Comparison of ENCODE assay signal across 9 mouse cellular contexts in genomic region chr17:64873651-64874072, GRCm38 (mm10). TPM values are rescaled to one million over a fixed set of nuclear protein-coding genes. Genes with fewer than 3 reads are reported as not detected.
A peak's percentile ranks its signal among the peaks of the same experiment; 100 is the strongest.
DNase-seq lines count a peak whose midpoint lies in the region; ATAC-seq and TF ChIP-seq lines count a peak whose summit lies in the region.
"Had no signal": no experiment of that assay in that cellular context is flagged by ENCODE, and none has a peak within 500 bp of the region (broad histone marks: within the 10 kb centered on the region; RNA-seq: fewer than 3 reads in every experiment).

No protein-coding gene starts in this region.

- H3K27ac ChIP-seq in MEL (ENCODE audit: control insufficient read depth, low read depth, low read length): no peak overlapping the region
- no peak overlapping the region for H3K27ac ChIP-seq in bone marrow, adult 2 months (ENCODE audit: control insufficient read depth, insufficient read depth, low read depth, low read length, poor library complexity)
- no peak overlapping the region for H3K27ac ChIP-seq in hindbrain, postnatal 0 days

- peak; percentile 92 for TF ChIP-seq RAD21 in MEL (IDR thresholded peaks at IDR 0.05; ENCODE audit: low read depth, low read length)

- WGBS in bone marrow, adult 2 months: 36% methylated on average over 4 of the region's 4 CpGs
- WGBS in hindbrain, postnatal 0 days: 15% methylated on average over 4 of the region's 4 CpGs

- ATAC-seq in hindbrain, postnatal 0 days: peak; percentile 53; the same call in 1 of the 2 replicates
- ATAC-seq in megakaryocyte progenitor cell, adult 5-6 weeks (replicated peaks; ENCODE audit: poor library complexity): peak; percentile 94

- TF ChIP-seq CTCF in MEL (IDR thresholded peaks at IDR 0.05 in 2 of 3, conservative IDR thresholded peaks at IDR 0.05 in 1 of 3; ENCODE audit: control insufficient read depth in 1 of 3, insufficient read depth in 1 of 3, low read depth in 2 of 3, low read length in 3 of 3, poor library complexity in 1 of 3, severe bottlenecking in 1 of 3): peak; percentile 66 to 98 (median 85)
- 0 out of 2 replicates have a peak, but pooled peaks have one; percentile 16 for TF ChIP-seq CTCF in bone marrow, adult 2 months (IDR thresholded peaks at IDR 0.05; ENCODE audit: control insufficient read depth, insufficient read depth, low read length)
- peak; percentile 84 for TF ChIP-seq CTCF in hindbrain, postnatal 0 days (IDR thresholded peaks at IDR 0.05; ENCODE audit: low read depth)

- no peak for TF ChIP-seq POLR2A in MEL (IDR thresholded peaks at IDR 0.05; ENCODE audit: control insufficient read depth in 1 of 2, insufficient read depth in 1 of 2, low read depth in 1 of 2, low read length in 2 of 2, poor library complexity in 1 of 2)
- TF ChIP-seq POLR2A in bone marrow, adult 2 months (IDR thresholded peaks at IDR 0.05; ENCODE audit: borderline replicate concordance, control insufficient read depth, low read depth, low read length): no peak

- H3K79me2 ChIP-seq in MEL (ENCODE audit: control insufficient read depth, insufficient read depth, low read length, poor library complexity): no peaks in the 10 kb centered on the region

- no peak overlapping the region for H3K4me2 ChIP-seq in hindbrain, postnatal 0 days (ENCODE audit: low read depth, low read length)

- DNase-seq in layer of hippocampus, postnatal 10 days (ENCODE audit: low spot score in 2 of 2): peak; percentile 25 to 27
- DNase-seq in layer of hippocampus, adult 9-11 months: no peak
- DNase-seq in MEL (ENCODE audit: low read depth, low spot score): peak; percentile 68
- peak; percentile 67 for DNase-seq in hindbrain, postnatal 0 days (ENCODE audit: low spot score)
- DNase-seq in thymus, postnatal 25 days: peak; percentile 38
- no peak for DNase-seq in cerebellum, adult 9-10 months

- TF ChIP-seq EP300 in MEL (IDR thresholded peaks at IDR 0.05; ENCODE audit: low read depth in 1 of 2, low read length in 2 of 2): no peak

- no peaks in the 10 kb centered on the region for H3K9me3 ChIP-seq in MEL (replicated peaks; ENCODE audit: insufficient read depth, low read length)
- no peaks in the 10 kb centered on the region for H3K9me3 ChIP-seq in hindbrain, postnatal 0 days (ENCODE audit: low read length)

- no peaks in the 10 kb centered on the region for H3K4me1 ChIP-seq in MEL (ENCODE audit: control insufficient read depth in 1 of 2, insufficient read depth in 2 of 2, low read length in 2 of 2)
- H3K4me1 ChIP-seq in bone marrow, adult 2 months (ENCODE audit: control insufficient read depth, insufficient read depth, low read length): no peaks in the 10 kb centered on the region; the same call in 1 of the 2 replicates
- H3K4me1 ChIP-seq in hindbrain, postnatal 0 days (ENCODE audit: insufficient read depth, low read length): no peaks in the 10 kb centered on the region

- H3K9ac ChIP-seq in MEL (ENCODE audit: control insufficient read depth, low read depth, low read length, poor library complexity, severe bottlenecking): no peak overlapping the region
- H3K9ac ChIP-seq in hindbrain, postnatal 0 days (replicated peaks; ENCODE audit: low read length): no peak overlapping the region

- no peaks in the 10 kb centered on the region for H3K27me3 ChIP-seq in MEL (ENCODE audit: control insufficient read depth in 1 of 2, insufficient read depth in 2 of 2, low read length in 2 of 2)
- H3K27me3 ChIP-seq in hindbrain, postnatal 0 days (ENCODE audit: insufficient read depth, low read length): no peaks in the 10 kb centered on the region

- H3K36me3 ChIP-seq in MEL (ENCODE audit: control insufficient read depth in 1 of 2, insufficient read depth in 2 of 2, low read length in 2 of 2): no peaks in the 10 kb centered on the region
- H3K36me3 ChIP-seq in hindbrain, postnatal 0 days (ENCODE audit: insufficient read depth, low read length): no peaks in the 10 kb centered on the region

- no peak overlapping the region for H3K4me3 ChIP-seq in MEL (ENCODE audit: control insufficient read depth in 1 of 2, insufficient read depth in 1 of 2, low read depth in 2 of 2, low read length in 2 of 2)
- no peak overlapping the region for H3K4me3 ChIP-seq in bone marrow, adult 2 months (replicated peaks; ENCODE audit: control insufficient read depth, low read depth, low read length)
- no peak overlapping the region for H3K4me3 ChIP-seq in hindbrain, postnatal 0 days (ENCODE audit: low read length)

TF ChIP-seq in MEL, 35 proteins besides CTCF, POLR2A, EP300 and RAD21:
- TF ChIP-seq SIN3A (IDR thresholded peaks at IDR 0.05; ENCODE audit: low read length): no peak
- peak; percentile 90 for TF ChIP-seq SMC3 (IDR thresholded peaks at IDR 0.05; ENCODE audit: low read depth, low read length)
- TF ChIP-seq POLR2AphosphoS5 (IDR thresholded peaks at IDR 0.05; ENCODE audit: borderline replicate concordance, low read depth, low read length): no peak
- peak; percentile 88 for TF ChIP-seq ZC3H11A (IDR thresholded peaks at IDR 0.05; ENCODE audit: low read depth, low read length)
- no peak for TF ChIP-seq BHLHE40 (IDR thresholded peaks at IDR 0.05; ENCODE audit: borderline replicate concordance, low read depth, low read length)
- no peak for TF ChIP-seq JUND (IDR thresholded peaks at IDR 0.05; ENCODE audit: low read depth, low read length)
- no peak for TF ChIP-seq MEF2A (IDR thresholded peaks at IDR 0.05; ENCODE audit: extremely low read depth, insufficient replicate concordance, low read depth, low read length, poor library complexity, severe bottlenecking)
- no peak for TF ChIP-seq MAX (IDR thresholded peaks at IDR 0.05; ENCODE audit: low read length)
- no peak for TF ChIP-seq KAT2A (conservative IDR thresholded peaks at IDR 0.05; ENCODE audit: low read depth, low read length)
- no peak for TF ChIP-seq MAFK (IDR thresholded peaks at IDR 0.05; ENCODE audit: borderline replicate concordance, low read depth, low read length)
- TF ChIP-seq MAZ (IDR thresholded peaks at IDR 0.05; ENCODE audit: low read depth, low read length): no peak
- no peak for TF ChIP-seq MYC (IDR thresholded peaks at IDR 0.05; ENCODE audit: low read depth, low read length)
TF ChIP-seq in MEL: peak in this region for 2.

RNA-seq across cellular contexts. Expression of gene 4930583I09Rik, which starts 37.8 kb away (rescaled TPM):
- total RNA-seq in layer of hippocampus, postnatal 10 days (2021): not detected
- total RNA-seq in MEL (2012; rRNA removed): not detected in 2 replicates
- polyA plus RNA-seq in MEL (2012; ENCODE audit: insufficient read depth in 1 of 2, insufficient read length in 2 of 2, low read depth in 1 of 2, low replicate concordance in 2 of 2, missing spikeins in 1 of 2): not detected
- not detected in 2 replicates for polyA plus RNA-seq in bone marrow, adult 2 months (2011; ENCODE audit: insufficient read depth, insufficient read length, low replicate concordance, missing spikeins)
- total RNA-seq in hindbrain, postnatal 0 days (2014; rRNA removed): not detected in 2 replicates
- not detected in 2 replicates for polyA plus RNA-seq in hindbrain, postnatal 0 days (2015; fragmentation: Nextera tagmentation; extraction: Ambion mirVana)
- not detected in 2 replicates for total RNA-seq in megakaryocyte progenitor cell, adult 5-6 weeks (2015)
- not detected in 2 replicates for total RNA-seq in megakaryocyte progenitor cell, adult 5-6 weeks (2017)
- total RNA-seq: gastrocnemius, adult 8-10 months had no signal

Comparison
In these comparisons a context has a peak if more than half of its experiments do, and no peak if none do; other contexts are left out.
1. DNase-seq: peak in layer of hippocampus, postnatal 10 days (2 of 2), MEL (single experiment), hindbrain, postnatal 0 days (single experiment) and thymus, postnatal 25 days (single experiment); none in layer of hippocampus, adult 9-11 months (single experiment) and cerebellum, adult 9-10 months (single experiment).
2. CTCF ChIP-seq: peak in every context shown above with its lines; median percentile 85 in MEL; 84 in hindbrain, postnatal 0 days; 16 in bone marrow, adult 2 months.